Mouse (Mus musculus): ENCODE measurements around the gene Slc17a8.

GRCm38 (mm10) chr10:89595935-89596334 lies 25.1 kb downstream of the Slc17a8 start:
- TF ChIP-seq SIN3A (IDR thresholded peaks at IDR 0.05; ENCODE audit: low read length) (no peak), E2F4 (IDR thresholded peaks at IDR 0.05; ENCODE audit: borderline replicate concordance, low read depth, low read length) (no peak), POLR2AphosphoS5 (IDR thresholded peaks at IDR 0.05; ENCODE audit: borderline replicate concordance, low read depth, low read length) (no peak), MAFK (IDR thresholded peaks at IDR 0.05; ENCODE audit: borderline replicate concordance, low read depth, low read length) (no peak), ZNF384 (IDR thresholded peaks at IDR 0.05; ENCODE audit: low read depth, low read length) (no peak), RAD21 (IDR thresholded peaks at IDR 0.05; ENCODE audit: low read depth, low read length) (no peak), ETS1 (IDR thresholded peaks at IDR 0.05; ENCODE audit: low read depth, low read length) (no peak)
